Mouse (Mus musculus) spleen, postnatal 4 days (tissue): ENCODE measurements at regions not wholly inside any gene's neighbourhood (a gene's known extent, or its start where the extent isn't known, plus 50 kb on each side); places are given as distances from the start of the nearest gene placed in this dataset.

Experiments used
- DNase-seq, 2 experiments: peaks; one replicate each; pipeline ENCODE4 v3.0.0; 2022; ENCODE audit warnings: low spot score in 2 of 2

DNA sequence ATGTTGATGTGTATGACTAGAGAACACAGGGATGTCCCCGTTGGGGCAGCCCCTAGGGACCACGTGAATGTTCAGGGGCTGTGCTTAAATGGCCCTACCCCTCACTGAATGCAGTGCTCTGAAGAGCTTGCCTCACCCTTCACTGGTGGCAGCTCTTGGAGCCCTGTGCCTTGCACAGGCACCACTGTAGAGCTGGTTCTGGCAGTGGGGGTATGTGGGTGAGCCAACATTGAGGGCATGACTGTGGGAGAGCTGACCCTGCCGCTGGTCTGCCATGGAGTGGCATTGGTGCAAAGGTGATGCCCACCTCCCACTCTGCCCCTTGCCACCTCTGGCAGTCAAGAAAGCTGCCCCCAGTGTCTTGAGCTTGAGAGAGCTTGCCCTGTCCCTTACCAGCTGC lies 69.6 kb upstream of the Tdrd3 start:
- DNase-seq: no peak

DNA sequence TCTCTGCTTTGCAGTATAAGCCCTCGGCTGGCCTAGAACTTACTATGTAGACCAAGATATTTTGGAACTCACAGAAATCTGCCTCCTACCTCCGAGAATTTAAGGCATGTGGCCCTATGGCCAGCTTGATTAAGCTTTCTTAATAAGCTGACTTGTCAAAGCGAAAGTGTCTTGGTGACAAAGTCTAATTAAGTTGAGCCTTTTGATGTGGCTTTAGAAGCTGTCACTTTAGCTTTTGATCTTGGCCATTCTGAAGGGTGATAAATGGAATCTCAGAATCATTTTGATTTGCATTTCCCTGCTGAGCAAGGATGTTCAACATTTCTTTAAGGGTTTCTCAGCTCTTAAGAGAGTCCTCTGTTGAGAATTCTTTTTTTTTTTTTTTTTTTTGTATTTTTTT lies 67.6 kb upstream of the Tdrd3 start:
- no peak for DNase-seq

GRCm38 (mm10) chr14:87365793-87366192 lies 50.6 kb upstream of the Tdrd3 start:
- DNase-seq: no peak
